Mouse (Mus musculus) kidney, adult 2 months (tissue): Measurements from ENCODE around the gene Pdlim1. TPM values are rescaled to one million over a fixed set of nuclear protein-coding genes. Genes with fewer than 3 reads are reported as not detected.
A peak's percentile ranks its signal among the peaks of the same experiment; 100 is the strongest.
"Not testable (repeated sequence)": the region's sequence is repeated elsewhere in the genome, so short reads cannot be mapped to it uniquely, and the experiment has no call there.

ENCODE experiments used
- DNase-seq: peaks from one replicate; pipeline ENCODE4 v3.0.0; 2021
- H3K27ac ChIP-seq: fragments of 200-500 bp; 2 replicates; pipeline ENCODE4 v1.5.1; 2012; ENCODE audit warnings: low read depth, low read length, control low read depth, inconsistent platforms; ENCODE audit not compliant: insufficient read depth
- H3K27me3 ChIP-seq: fragments of 200-500 bp; replicated peaks from 2 replicates; pipeline ENCODE4 v1.6.1; 2012; ENCODE audit warnings: mild to moderate bottlenecking, moderate library complexity, low read length, inconsistent platforms; ENCODE audit not compliant: control insufficient read depth, insufficient read depth
- H3K36me3 ChIP-seq: fragments of 200-500 bp; 2 replicates; pipeline ENCODE4 v1.6.1; 2012; ENCODE audit warnings: mild to moderate bottlenecking, moderate library complexity, low read length, inconsistent platforms; ENCODE audit not compliant: control insufficient read depth, insufficient read depth
- H3K4me1 ChIP-seq: fragments of 200-500 bp; 2 replicates; pipeline ENCODE4 v1.6.1; 2011; ENCODE audit warnings: low read length; ENCODE audit not compliant: control insufficient read depth, insufficient read depth
- H3K4me3 ChIP-seq: fragments of 200-500 bp; 2 replicates; pipeline ENCODE4 v1.5.1; 2011; ENCODE audit warnings: mild to moderate bottlenecking, low read depth, low read length, control low read depth; ENCODE audit not compliant: insufficient read depth
- CTCF ChIP-seq: fragments of 200-500 bp; conservative IDR thresholded peaks from 2 replicates; pipeline ENCODE4 v1.5.1; 2011; ENCODE audit warnings: low read depth, mild to moderate bottlenecking, control low read depth, low read length, moderate library complexity, mixed read lengths; ENCODE audit not compliant: insufficient read depth, insufficient read length
- POLR2A ChIP-seq: fragments of 200-500 bp; IDR thresholded peaks from one replicate; pipeline ENCODE4 v1.6.1; 2011; ENCODE audit warnings: low read depth, low read length, control low read depth
- WGBS: fragments of 180-500 bp; shearing (Covaris S2); methylation state at CpG from one replicate; pipeline ENCODE4 v1.1.7; 2018; 5-methylcytosine and 5-hydroxymethylcytosine counted together
- polyA plus RNA-seq: library from polyadenylated mRNA; depleted of rRNA; stranded (reverse); fragments of >200 nt; gene quantifications from 2 replicates; pipeline ENCODE4 v1.2.3, GENCODE M21; 2012

Pdlim1 gene
- polyA plus RNA-seq, 1 experiment = 25.7 TPM

DNA sequence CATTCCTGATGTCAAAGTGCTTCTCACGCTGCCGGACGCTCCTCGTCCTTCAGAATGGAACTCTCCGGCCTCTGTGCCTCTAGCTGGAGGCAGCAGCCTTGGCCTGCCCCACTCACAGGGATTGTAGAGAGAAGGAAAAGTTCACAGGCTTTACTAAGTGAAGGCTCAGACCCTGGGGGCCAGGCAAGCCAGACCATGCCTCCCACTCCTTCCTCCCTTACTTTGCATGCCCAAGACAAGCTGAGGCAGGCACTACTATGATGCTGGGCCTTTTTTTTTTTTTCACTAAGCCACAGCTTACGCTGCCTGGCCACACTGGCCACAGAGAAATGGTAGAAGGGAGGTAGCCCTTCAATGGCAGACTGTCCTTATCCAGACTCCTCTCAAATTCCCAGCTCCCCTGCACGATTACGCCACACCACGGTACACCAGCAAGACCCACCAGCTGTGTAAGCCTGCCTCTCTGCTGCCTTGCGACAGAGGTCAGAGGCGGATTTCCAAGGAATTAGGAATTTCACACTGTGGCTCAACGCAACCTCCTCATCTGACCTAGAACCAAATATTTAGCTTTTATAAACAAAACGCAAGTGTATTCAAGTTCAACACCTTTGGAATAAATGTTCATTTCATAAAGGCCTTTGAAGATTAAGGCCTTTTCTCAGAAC, 40.4 kb downstream of the Pdlim1 start:
- no peak for TF ChIP-seq POLR2A
- no peak for TF ChIP-seq CTCF

DNA sequence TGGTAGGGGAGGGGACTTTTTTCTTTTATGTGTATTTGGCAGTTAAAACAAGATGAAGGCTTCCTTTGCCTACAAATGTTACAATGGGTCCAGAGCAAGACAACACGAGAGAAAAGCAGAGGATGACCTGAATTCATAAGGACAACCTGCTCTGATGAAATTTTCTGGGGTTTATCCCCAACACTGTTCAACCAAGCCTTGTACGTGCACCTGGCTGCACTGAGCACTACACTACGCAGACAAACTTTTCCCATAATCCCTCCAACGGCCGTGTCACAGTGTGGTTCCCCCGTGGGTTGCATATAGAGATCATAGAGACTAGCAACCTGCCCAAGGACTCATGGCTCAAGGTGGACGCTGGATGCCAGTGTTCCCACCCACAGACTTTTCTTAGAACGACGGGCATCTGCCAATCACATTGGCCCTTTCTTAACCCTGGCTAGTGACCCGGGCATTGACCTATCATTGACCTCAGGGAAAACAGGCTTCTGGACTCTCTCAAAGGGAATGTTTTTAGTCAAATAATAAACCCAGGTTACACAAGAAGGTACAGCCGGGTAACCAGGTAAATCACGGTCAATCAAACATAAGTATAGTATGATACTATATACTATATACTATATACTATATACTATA, 45.0 kb downstream of the Pdlim1 start:
- no peak overlapping the region for H3K27ac ChIP-seq
- 75% methylated on average over 12 of the region's 12 CpGs for WGBS
- H3K36me3 ChIP-seq = no peaks in the 10 kb centered on the region

More for the DNA sequence above, 40.4 kb downstream of the Pdlim1 start:
- Histone ChIP-seq H3K27ac (no peak overlapping the region), H3K4me1 (no peaks in the 10 kb centered on the region), H3K27me3 (no peaks in the 10 kb centered on the region), H3K36me3 (no peaks in the 10 kb centered on the region), H3K4me3 (no peak overlapping the region)
- WGBS = 71% methylated on average over 13 of the region's 13 CpGs
- DNase-seq = peak; percentile 40

DNA sequence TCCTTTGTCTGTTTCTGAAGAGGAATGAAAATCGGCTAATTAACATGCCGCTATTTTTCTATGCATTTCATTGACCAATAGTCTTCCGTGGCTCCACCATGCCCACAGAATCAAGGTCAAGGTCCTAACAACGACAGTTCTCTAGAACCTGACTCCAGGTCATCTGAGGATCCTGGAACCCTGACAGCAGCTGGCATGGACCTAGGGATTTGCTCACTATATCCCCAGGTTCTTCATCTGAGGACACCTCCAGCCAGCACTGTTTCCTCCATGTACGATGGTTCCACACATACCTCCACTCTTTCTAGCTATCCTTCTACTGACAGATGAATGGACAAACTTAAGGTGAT, 45.9 kb downstream of the Pdlim1 start:
- no peaks in the 10 kb centered on the region for H3K36me3 ChIP-seq
- TF ChIP-seq CTCF (no peak), POLR2A (no peak)
- no peak overlapping the region for H3K4me3 ChIP-seq
- no peaks in the 10 kb centered on the region for H3K4me1 ChIP-seq
- H3K27ac ChIP-seq = no peak overlapping the region
- 47% methylated on average over 5 of the region's 5 CpGs for WGBS
- H3K27me3 ChIP-seq = no peaks in the 10 kb centered on the region
- peak; percentile 76 for DNase-seq

More for the DNA sequence above, 45.0 kb downstream of the Pdlim1 start:
- Histone ChIP-seq H3K27me3 (no peaks in the 10 kb centered on the region), H3K4me1 (no peaks in the 10 kb centered on the region), H3K4me3 (no peak overlapping the region)
- TF ChIP-seq POLR2A = no peak
- no peak for TF ChIP-seq CTCF
- DNase-seq = peak; percentile 64

DNA sequence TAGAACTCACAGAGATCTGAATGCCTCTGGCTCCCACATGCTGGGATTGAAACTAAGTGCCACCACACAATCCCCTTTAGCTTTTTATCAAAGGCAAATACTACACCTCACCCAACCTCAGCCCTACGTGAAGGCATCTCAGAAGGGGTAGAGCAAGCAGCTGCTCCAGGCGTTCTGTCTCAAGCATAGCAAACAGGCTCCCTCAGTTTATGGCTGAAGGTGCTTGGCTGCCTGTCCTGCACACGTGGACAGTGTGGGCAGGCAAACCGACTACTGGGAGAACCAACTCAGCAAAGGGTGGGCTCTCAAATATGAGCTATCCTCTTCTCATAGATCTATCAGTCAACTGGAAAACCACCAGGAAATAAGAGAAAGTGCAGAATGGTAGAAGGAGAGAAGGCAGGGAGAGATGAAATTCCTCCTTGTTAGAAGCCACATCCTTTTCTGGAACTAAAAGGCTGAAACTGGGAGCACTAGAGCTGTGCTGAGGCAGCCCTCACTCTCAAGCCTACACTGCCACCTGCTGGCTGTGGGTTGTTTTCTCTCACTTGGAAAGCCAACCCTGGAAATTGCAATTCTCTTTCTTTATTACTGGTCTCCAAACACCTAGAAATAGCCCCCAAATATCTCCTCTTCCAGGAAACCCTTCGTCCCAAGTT, 46.4 kb downstream of the Pdlim1 start:
- no peaks in the 10 kb centered on the region for H3K27me3 ChIP-seq
- H3K4me1 ChIP-seq = no peaks in the 10 kb centered on the region
- DNase-seq = peak; percentile 73
- no peaks in the 10 kb centered on the region for H3K36me3 ChIP-seq
- TF ChIP-seq CTCF = peak; percentile 85
- TF ChIP-seq POLR2A = no peak
- 65% methylated on average over 5 of the region's 5 CpGs for WGBS
- no peak overlapping the region for H3K27ac ChIP-seq
- no peak overlapping the region for H3K4me3 ChIP-seq

DNA sequence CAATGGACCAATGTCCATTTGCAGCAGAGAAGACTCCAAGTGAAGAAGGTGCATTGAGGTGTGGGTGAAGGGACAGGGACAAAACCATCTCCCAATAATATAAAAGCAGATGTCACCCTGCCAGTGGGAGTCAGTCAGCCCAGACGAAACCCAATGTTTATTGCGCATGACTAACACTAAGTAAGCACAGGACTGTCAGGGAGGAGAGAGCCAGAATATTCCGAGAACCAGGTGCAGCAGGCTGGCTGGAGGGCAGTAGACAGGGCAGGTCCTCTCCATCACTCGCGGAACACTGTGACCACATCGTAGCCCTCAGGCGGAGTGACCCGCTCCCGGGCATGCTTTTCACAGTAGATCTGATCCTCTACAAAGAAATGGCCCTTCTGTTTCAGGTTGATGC, 49.3 kb downstream of the Pdlim1 start:
- not testable (repeated sequence) for H3K4me1 ChIP-seq, H3K36me3 ChIP-seq, H3K27ac ChIP-seq, H3K4me3 ChIP-seq, H3K27me3 ChIP-seq
- DNase-seq = peak; percentile 8
- 72% methylated on average over 9 of the region's 9 CpGs for WGBS

DNA sequence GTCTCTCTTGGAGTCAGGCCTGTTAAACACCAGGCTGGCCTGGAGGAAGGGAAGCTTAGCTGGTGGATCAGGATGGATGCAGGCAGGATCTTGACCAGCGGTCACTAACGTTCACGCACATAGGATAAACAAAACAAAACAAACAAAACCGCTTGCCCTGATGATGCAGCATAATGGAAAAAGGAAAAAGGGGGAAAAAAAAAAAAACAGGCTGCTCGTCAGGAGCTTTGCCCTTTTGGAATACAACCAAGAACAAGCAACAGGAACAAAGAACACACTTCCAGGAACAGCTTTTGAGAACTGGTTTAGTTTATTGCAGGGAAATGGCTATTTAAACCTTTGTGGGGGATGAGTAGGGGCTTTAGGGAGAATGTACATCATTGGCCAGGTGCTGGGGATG, 50.8 kb downstream of the Pdlim1 start:
- no peak overlapping the region for H3K4me3 ChIP-seq
- H3K27ac ChIP-seq = no peak overlapping the region
- H3K4me1 ChIP-seq = no peaks in the 10 kb centered on the region
- DNase-seq = peak; percentile 46
- WGBS = 68% methylated on average over 5 of the region's 5 CpGs
- TF ChIP-seq POLR2A (no peak), CTCF (no peak)
- no peaks in the 10 kb centered on the region for H3K27me3 ChIP-seq
- no peaks in the 10 kb centered on the region for H3K36me3 ChIP-seq

DNA sequence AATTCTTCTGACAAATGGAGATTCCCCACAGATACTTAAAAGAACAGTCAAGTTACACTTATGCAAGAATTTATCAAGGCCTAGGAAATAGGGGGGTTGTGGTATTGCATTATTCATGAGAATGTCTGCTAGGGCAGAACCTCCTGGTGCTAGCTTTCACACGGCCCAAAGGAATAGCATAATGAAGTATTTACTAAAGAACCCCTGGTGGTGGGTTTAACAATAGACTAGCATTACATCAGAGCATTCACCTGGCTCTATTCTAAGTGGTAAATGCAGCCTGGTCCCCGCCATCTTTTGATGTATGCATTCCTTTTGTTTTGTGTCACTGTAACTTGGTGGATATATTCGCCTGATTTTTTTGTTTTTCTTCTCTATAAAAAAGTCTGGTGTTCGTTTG, 68.7 kb downstream of the Pdlim1 start:
- H3K4me3 ChIP-seq, H3K4me1 ChIP-seq, H3K27ac ChIP-seq, H3K27me3 ChIP-seq, DNase-seq, H3K36me3 ChIP-seq: not testable (repeated sequence)
- 72% methylated on average over 4 of the region's 4 CpGs for WGBS
